Mouse (Mus musculus) heart, embryonic 10.5 days (tissue): ENCODE measurements around the gene Foxj3. TPM values are rescaled to one million over a fixed set of nuclear protein-coding genes. Genes with fewer than 3 reads are reported as not detected.

Experiments used
- DNase-seq: peaks from one replicate; pipeline ENCODE4 v3.0.0-alpha.2; 2017; ENCODE audit warnings: low spot score
- H3K27ac ChIP-seq: fragments of 300-500 bp; sonication (generic); 2 replicates; pipeline ENCODE4 v1.5.1; 2016; ENCODE audit warnings: mild to moderate bottlenecking
- H3K27me3 ChIP-seq: fragments of 300-500 bp; sonication (generic); 2 replicates; pipeline ENCODE4 v1.6.1; 2016; ENCODE audit warnings: mild to moderate bottlenecking; ENCODE audit not compliant: poor library complexity, insufficient read depth, severe bottlenecking
- H3K36me3 ChIP-seq: fragments of 300-500 bp; sonication (generic); 2 replicates; pipeline ENCODE4 v1.6.1; 2016; ENCODE audit warnings: mild to moderate bottlenecking, moderate library complexity
- H3K4me1 ChIP-seq: fragments of 300-500 bp; sonication (generic); 2 replicates; pipeline ENCODE4 v1.6.1; 2016; ENCODE audit warnings: mild to moderate bottlenecking
- H3K4me3 ChIP-seq: fragments of 300-500 bp; sonication (generic); 2 replicates; pipeline ENCODE4 v1.5.1; 2016; ENCODE audit warnings: mild to moderate bottlenecking, moderate library complexity
- H3K9me3 ChIP-seq: fragments of 300-500 bp; sonication (generic); 2 replicates; pipeline ENCODE4 v1.6.1; 2016; ENCODE audit warnings: mild to moderate bottlenecking, moderate library complexity
- WGBS: fragments of 180-500 bp; shearing (Covaris S2); methylation state at CpG from one replicate; pipeline ENCODE4 v1.1.7; 2016; 5-methylcytosine and 5-hydroxymethylcytosine counted together
- polyA plus RNA-seq: library from polyadenylated mRNA; unstranded; fragments of >200 nt; fragmentation: Nextera tagmentation; extraction: Ambion mirVana; gene quantifications from 2 replicates; pipeline ENCODE4 v1.2.1, GENCODE M21; 2016

Foxj3 gene
- polyA plus RNA-seq, 1 experiment from 2014 or later, result 22.0 TPM

DNA sequence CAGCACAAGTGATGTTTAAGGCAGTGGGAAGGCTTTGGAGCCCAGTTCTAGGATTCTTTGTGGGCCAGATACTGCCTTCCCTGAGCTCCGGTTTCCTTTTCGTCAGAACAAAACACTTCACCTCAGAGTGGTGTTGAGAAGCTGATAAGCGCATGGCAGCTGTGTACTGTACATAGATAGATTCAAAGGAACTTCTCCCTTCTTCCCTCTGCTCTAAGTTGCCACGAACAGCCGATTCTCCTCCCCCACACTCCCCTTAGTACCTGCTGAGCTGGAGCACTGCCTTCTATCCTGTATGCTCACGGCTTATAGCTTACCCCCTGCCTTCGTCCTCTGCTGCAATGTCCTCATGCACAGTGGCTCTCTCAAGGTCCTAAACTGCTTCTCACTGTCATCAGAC, 95.9 kb downstream of the Foxj3 start:
- DNase-seq, result no peak
- peak overlapping the region; percentile 83 for H3K27ac ChIP-seq
- H3K4me3 ChIP-seq, result no peak overlapping the region
- peaks cover 14% of the 10 kb centered on the region for H3K36me3 ChIP-seq
- WGBS, result 28% methylated on average over 7 of the region's 7 CpGs
- H3K9me3 ChIP-seq, result no peaks in the 10 kb centered on the region
- H3K27me3 ChIP-seq, result no peaks in the 10 kb centered on the region
- H3K4me1 ChIP-seq, result peaks cover 75% of the 10 kb centered on the region

- Histone ChIP-seq H3K9me3 (no peaks in the 10 kb centered on the region), H3K36me3 (peaks cover 14% of the 10 kb centered on the region), H3K27me3 (no peaks in the 10 kb centered on the region), H3K4me3 (no peak overlapping the region), H3K27ac (peak overlapping the region; percentile 83), H3K4me1 (peaks cover 77% of the 10 kb centered on the region)
- 63% methylated on average over 7 of the region's 7 CpGs for WGBS
- DNase-seq, result peak; percentile 69
Observed at GRCm38 (mm10) chr4:119633342-119633741, 96.5 kb downstream of the Foxj3 start.

DNA sequence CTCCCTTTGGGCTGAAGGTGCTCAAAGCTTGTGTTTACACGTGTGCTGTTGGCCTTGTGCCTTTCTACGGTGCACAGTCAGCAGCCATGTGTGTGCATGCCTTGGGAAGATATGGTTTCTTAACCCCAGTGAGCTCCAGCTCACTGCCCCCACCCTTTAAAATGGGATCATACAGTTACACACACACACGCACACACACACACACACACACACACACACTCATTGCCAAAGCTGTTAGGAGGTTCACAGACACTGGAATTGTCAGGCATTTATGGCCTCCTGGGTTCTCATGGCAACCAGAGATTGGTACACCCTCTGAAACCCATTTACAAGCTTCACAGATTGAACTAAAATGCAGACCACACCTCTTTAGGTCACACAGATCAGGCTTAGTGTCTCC, 97.1 kb downstream of the Foxj3 start:
- DNase-seq, result peak; percentile 65
- Histone ChIP-seq H3K27ac (peak overlapping the region; percentile 83), H3K4me1 (peaks cover 83% of the 10 kb centered on the region), H3K4me3 (no peak overlapping the region), H3K36me3 (peaks cover 13% of the 10 kb centered on the region), H3K9me3 (no peaks in the 10 kb centered on the region), H3K27me3 (no peaks in the 10 kb centered on the region)
- 86% methylated on average over 3 of the region's 3 CpGs for WGBS

DNA sequence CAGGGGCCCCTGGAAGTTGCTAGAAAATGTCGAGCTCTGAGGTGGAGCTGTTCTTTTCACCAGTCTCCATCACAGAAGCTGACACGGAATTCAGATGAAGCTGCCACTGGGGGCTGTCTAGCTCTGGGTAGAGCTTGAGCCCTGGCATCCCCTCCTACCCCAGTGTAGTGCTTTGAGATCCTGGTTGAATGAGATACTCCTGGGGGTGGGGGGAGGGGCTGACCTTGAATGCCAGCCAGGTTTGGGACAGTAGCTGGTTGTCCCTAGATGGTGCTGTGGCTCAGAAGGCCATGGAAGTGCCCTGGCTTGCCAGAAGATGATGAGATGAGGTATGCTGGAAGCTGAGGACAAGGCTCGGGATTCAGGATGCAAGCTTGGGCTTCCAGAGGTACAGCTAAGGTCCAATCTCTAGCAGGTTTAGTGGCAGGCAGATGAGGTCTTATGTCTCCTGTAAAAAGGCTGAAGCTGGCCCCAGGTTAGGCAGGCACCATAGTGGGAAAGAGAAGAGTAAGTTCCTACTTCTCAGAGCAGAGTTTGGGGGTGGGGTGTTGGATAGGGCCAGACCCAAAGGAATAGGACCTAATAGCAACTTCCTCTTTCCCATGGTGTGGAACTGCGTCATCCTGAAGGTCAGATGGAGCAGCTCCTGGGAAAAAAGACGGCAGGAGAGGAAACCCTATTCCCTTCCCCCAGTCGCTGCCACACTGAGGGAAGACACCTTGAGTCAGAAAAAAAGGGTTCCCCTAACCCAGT, 98.3 kb downstream of the Foxj3 start:
- H3K36me3 ChIP-seq, result peaks cover 2% of the 10 kb centered on the region; the same call in 1 of the 2 replicates
- peak overlapping the region; percentile 83; the same call in 1 of the 2 replicates for H3K27ac ChIP-seq
- H3K4me3 ChIP-seq, result no peak overlapping the region
- peak; percentile 71 for DNase-seq
- H3K27me3 ChIP-seq, result no peaks in the 10 kb centered on the region
- 56% methylated on average over 6 of the region's 6 CpGs for WGBS
- H3K9me3 ChIP-seq, result no peaks in the 10 kb centered on the region
- H3K4me1 ChIP-seq, result peaks cover 84% of the 10 kb centered on the region

GRCm38 (mm10) chr4:119635686-119636085, 98.9 kb downstream of the Foxj3 start:
- no peaks in the 10 kb centered on the region for H3K36me3 ChIP-seq
- H3K9me3 ChIP-seq, result no peaks in the 10 kb centered on the region
- DNase-seq, result peak; percentile 68
- WGBS, result 70% methylated on average over 8 of the region's 8 CpGs
- H3K4me3 ChIP-seq, result no peak overlapping the region
- no peaks in the 10 kb centered on the region for H3K27me3 ChIP-seq
- peaks cover 81% of the 10 kb centered on the region for H3K4me1 ChIP-seq
- H3K27ac ChIP-seq, result peak overlapping the region; percentile 65; the same call in 1 of the 2 replicates

GRCm38 (mm10) chr4:119636731-119637130, 99.9 kb downstream of the Foxj3 start:
- peak; percentile 57 for DNase-seq
- Histone ChIP-seq H3K36me3 (no peaks in the 10 kb centered on the region), H3K4me3 (no peak overlapping the region), H3K27me3 (no peaks in the 10 kb centered on the region), H3K27ac (peak overlapping the region; percentile 65; the same call in 1 of the 2 replicates), H3K9me3 (no peaks in the 10 kb centered on the region), H3K4me1 (peaks cover 71% of the 10 kb centered on the region)
- 85% methylated on average over 7 of the region's 7 CpGs for WGBS

DNA sequence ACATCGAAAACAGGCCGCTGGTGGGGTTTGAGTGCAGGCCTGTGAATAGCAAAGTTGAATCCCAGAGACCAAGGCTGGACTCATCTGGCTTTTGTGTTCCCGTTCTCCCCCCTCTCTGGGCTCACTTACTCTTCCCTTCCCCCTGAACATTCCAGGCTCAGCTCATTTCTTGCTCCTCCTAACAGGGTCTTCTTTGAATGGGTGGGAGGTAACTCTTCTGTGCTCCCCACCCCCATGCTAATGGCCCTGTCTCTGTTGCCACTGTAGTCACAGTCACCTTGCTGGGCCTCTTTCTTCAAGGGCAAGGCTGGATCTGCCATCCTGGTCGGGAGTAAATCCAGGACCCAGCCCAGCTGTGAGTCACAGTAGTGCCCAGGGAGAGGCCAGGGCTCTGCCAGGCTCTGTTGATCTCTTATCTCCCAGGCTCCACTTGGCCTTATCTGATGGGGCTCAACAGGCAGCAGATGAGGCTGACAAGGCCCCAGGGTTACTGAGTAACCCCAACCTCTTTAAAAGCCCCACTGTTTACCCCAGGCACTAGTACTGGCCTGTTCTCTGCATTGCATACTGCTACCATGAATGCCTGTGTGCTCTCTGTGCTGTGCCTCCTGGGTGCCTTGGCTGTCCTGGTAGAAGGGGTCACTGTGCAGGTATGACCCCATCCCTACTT, 100.5 kb downstream of the Foxj3 start, which contains the start of gene Guca2a:
Guca2a (plus strand) TSS at position 529 of the 670 bp plus-strand sequence.
- Histone ChIP-seq H3K4me1 (peaks cover 65% of the 10 kb centered on the region), H3K9me3 (no peaks in the 10 kb centered on the region), H3K36me3 (no peaks in the 10 kb centered on the region), H3K27ac (peak within 1 kb of the TSS; percentile 65), H3K4me3 (no peak within 1 kb of the TSS), H3K27me3 (no peaks in the 10 kb centered on the region)
- peak; percentile 75 for DNase-seq
- 67% methylated on average over 4 of the region's 4 CpGs for WGBS

GRCm38 (mm10) chr4:119637946-119638345, 101.1 kb downstream of the Foxj3 start:
- Histone ChIP-seq H3K4me3 (no peak overlapping the region), H3K9me3 (no peaks in the 10 kb centered on the region), H3K36me3 (no peaks in the 10 kb centered on the region), H3K4me1 (peaks cover 59% of the 10 kb centered on the region), H3K27ac (0 out of 2 replicates have a peak overlapping the region, but pooled peaks have one; percentile 65), H3K27me3 (no peaks in the 10 kb centered on the region)
- peak; percentile 66 for DNase-seq
- WGBS, result 82% methylated on average over 6 of the region's 6 CpGs

DNA sequence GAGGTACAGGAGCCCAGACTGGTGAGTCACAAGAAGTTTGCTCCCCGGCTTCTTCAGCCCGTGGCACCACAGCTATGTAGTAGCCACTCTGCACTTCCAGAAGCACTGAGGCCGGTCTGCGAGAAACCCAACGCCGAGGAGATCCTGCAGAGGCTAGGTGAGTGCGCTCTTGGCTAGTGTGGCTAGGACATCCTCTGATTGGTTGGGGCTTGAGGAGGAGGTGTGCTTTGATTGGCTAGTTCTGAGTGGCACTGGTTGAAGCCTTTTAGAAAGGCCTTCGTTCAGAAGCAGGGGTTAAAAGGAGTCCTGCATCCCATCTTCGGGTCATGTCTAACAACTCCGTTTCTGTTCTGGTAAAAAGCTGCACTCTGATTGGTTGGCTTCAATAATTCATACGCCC, 101.9 kb downstream of the Foxj3 start:
- 60% methylated on average over 11 of the region's 11 CpGs for WGBS

GRCm38 (mm10) chr4:119642666-119643065, 105.9 kb downstream of the Foxj3 start:
- Histone ChIP-seq H3K4me1 (peaks cover 12% of the 10 kb centered on the region), H3K4me3 (no peak overlapping the region), H3K9me3 (no peaks in the 10 kb centered on the region), H3K27ac (no peak overlapping the region), H3K27me3 (no peaks in the 10 kb centered on the region), H3K36me3 (no peaks in the 10 kb centered on the region)
- no peak for DNase-seq
- 78% methylated on average over 4 of the region's 4 CpGs for WGBS

More for the DNA sequence above, 101.9 kb downstream of the Foxj3 start:
- H3K4me1 ChIP-seq, result peaks cover 52% of the 10 kb centered on the region
- 0 out of 2 replicates have a peak overlapping the region, but pooled peaks have one; percentile 65 for H3K27ac ChIP-seq
- peak; percentile 35 for DNase-seq
- no peak overlapping the region for H3K4me3 ChIP-seq
- H3K36me3 ChIP-seq, result no peaks in the 10 kb centered on the region
- no peaks in the 10 kb centered on the region for H3K27me3 ChIP-seq
- H3K9me3 ChIP-seq, result no peaks in the 10 kb centered on the region

DNA sequence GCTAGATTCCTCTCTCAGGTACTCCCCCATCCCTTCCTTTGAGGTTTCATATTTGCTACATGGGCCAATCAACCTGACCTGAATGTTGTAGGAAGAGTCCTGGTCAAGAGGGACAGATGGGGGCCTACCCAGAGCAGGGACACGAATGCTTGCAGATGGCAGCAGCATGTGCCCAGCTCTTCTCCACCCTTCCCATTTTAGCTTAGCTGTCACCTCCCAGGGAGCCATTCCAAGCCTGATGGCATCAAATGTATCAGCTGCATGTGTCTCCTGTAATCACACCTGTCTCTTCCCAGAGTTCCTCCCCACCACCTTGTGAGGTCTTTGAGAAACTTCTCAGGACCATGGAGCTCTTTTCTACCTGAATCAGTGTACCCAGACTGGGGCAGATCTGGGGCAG, 120.2 kb downstream of the Foxj3 start:
- peaks cover 32% of the 10 kb centered on the region for H3K4me1 ChIP-seq
- H3K27me3 ChIP-seq, result no peaks in the 10 kb centered on the region
- no peak overlapping the region for H3K4me3 ChIP-seq
- 80% methylated on average over 1 of the region's 1 CpGs for WGBS
- DNase-seq, result no peak
- peaks cover 10% of the 10 kb centered on the region for H3K9me3 ChIP-seq
- no peaks in the 10 kb centered on the region; the same call in 1 of the 2 replicates for H3K36me3 ChIP-seq
- no peak overlapping the region for H3K27ac ChIP-seq

GRCm38 (mm10) chr4:119658246-119658645, 121.4 kb downstream of the Foxj3 start:
- 29% methylated on average over 1 of the region's 2 CpGs for WGBS
- 0 out of 2 replicates have a peak overlapping the region, but pooled peaks have one; percentile 56 for H3K27ac ChIP-seq
- peaks cover 44% of the 10 kb centered on the region for H3K4me1 ChIP-seq
- H3K4me3 ChIP-seq, result no peak overlapping the region
- no peak for DNase-seq
- no peaks in the 10 kb centered on the region for H3K27me3 ChIP-seq
- H3K36me3 ChIP-seq, result no peaks in the 10 kb centered on the region
- H3K9me3 ChIP-seq, result peaks cover 4% of the 10 kb centered on the region

DNA sequence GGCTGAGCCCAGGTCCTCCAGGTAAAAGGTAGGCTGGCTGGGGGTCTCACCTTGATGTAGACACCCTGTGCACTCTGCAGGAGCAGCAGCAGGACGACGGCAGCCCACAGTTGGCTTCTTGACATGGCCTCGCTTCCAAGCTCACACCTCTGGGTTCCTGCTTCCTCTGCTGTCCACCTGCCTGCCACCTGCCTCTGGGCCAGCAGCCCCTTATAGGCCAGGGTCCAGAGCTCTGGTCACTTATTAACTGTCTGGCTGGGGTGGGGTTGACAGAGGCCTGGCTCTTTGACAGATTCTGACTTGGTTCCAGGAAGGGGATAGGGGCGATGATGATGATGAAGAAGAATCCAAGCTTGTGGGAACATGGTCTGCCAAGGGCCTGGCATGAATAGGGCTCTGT, 121.9 kb downstream of the Foxj3 start, which contains the start of gene Guca2b:
Guca2b (minus strand) TSS at position 224 of the 400 bp plus-strand sequence.
- no peaks in the 10 kb centered on the region for H3K27me3 ChIP-seq
- DNase-seq, result no peak
- H3K36me3 ChIP-seq, result no peaks in the 10 kb centered on the region
- H3K4me3 ChIP-seq, result no peak within 1 kb of the TSS
- peak within 1 kb of the TSS; percentile 86; the same call in 1 of the 2 replicates for H3K27ac ChIP-seq
- no peaks in the 10 kb centered on the region for H3K9me3 ChIP-seq
- WGBS, result 87% methylated on average over 4 of the region's 4 CpGs
- peaks cover 46% of the 10 kb centered on the region for H3K4me1 ChIP-seq
